ENCODE assay signal across 20 mouse cellular contexts in genomic region chr8:125887549-125887948, GRCm38 (mm10). TPM values are rescaled to one million over a fixed set of nuclear protein-coding genes. Genes with fewer than 3 reads are reported as not detected.
DNase-seq lines count a peak whose midpoint lies in the region; ATAC-seq and TF ChIP-seq lines count a peak whose summit lies in the region.
"Had no signal": no experiment of that assay in that cellular context is flagged by ENCODE, and none has a peak within 500 bp of the region (broad histone marks: within the 10 kb centered on the region; RNA-seq: fewer than 3 reads in every experiment).

No protein-coding gene starts in this region.

- no peak overlapping the region for H3K4me3 ChIP-seq in kidney, adult 2 months (ENCODE audit: insufficient read depth, low read depth, low read length)
- H3K4me3 ChIP-seq: embryonic facial prominence, embryonic 13.5 days; forebrain, embryonic 13.5 days; hindbrain, embryonic 12.5 days had no signal

- no peak overlapping the region for H3K27ac ChIP-seq in kidney, adult 2 months (ENCODE audit: insufficient read depth, low read depth, low read length)
- H3K27ac ChIP-seq: embryonic facial prominence, embryonic 13.5 days; forebrain, embryonic 13.5 days; hindbrain, embryonic 12.5 days had no signal

- TF ChIP-seq POLR2A in kidney, adult 2 months (IDR thresholded peaks at IDR 0.05; ENCODE audit: low read depth, low read length) = no peak

- DNase-seq in kidney, adult 2 months = peak; percentile 47
- no peak for DNase-seq in kidney, postnatal 14 days
- peak; percentile 13 to 57 for DNase-seq in kidney, postnatal 25 days
- DNase-seq in urinary bladder, postnatal 4 days (ENCODE audit: low spot score in 2 of 2) = no peak
- DNase-seq in retina, postnatal 1 day = no peak
- no peak for DNase-seq in cerebellum, postnatal 25 days
- DNase-seq: adrenal gland, adult 8-10 months; adrenal gland, postnatal 36 days; cerebellum, adult 11 months; cerebellum, adult 8-10 months; cerebellum, postnatal 14 days; forebrain, postnatal 0 days; gastrocnemius, postnatal 14 days; heart, postnatal 10 days; heart, postnatal 4 days had no signal

- no peaks in the 10 kb centered on the region for H3K36me3 ChIP-seq in kidney, adult 2 months (ENCODE audit: control insufficient read depth, insufficient read depth, low read length)
- H3K36me3 ChIP-seq: embryonic facial prominence, embryonic 13.5 days had no signal

- WGBS in kidney, adult 2 months = 48% methylated on average over 9 of the region's 9 CpGs

- H3K4me1 ChIP-seq in kidney, adult 2 months (ENCODE audit: control insufficient read depth, insufficient read depth, low read length) = no peaks in the 10 kb centered on the region
- H3K4me1 ChIP-seq: embryonic facial prominence, embryonic 13.5 days; forebrain, embryonic 13.5 days; hindbrain, embryonic 12.5 days had no signal

- no peak for TF ChIP-seq CTCF in kidney, adult 2 months (conservative IDR thresholded peaks at IDR 0.05; ENCODE audit: insufficient read depth, insufficient read length, low read depth, low read length)

- ATAC-seq in common myeloid progenitor, adult 5-6 weeks (replicated peaks; ENCODE audit: low read depth, poor library complexity, severe bottlenecking) = 0 out of 2 replicates have a peak, but pooled peaks have one; percentile 29
- 0 out of 2 replicates have a peak, but pooled peaks have one; percentile 26 for ATAC-seq in megakaryocyte progenitor cell, adult 5-6 weeks (replicated peaks; ENCODE audit: poor library complexity)
- ATAC-seq: forebrain, embryonic 13.5 days; forebrain, postnatal 0 days had no signal

- no peaks in the 10 kb centered on the region for H3K27me3 ChIP-seq in kidney, adult 2 months (replicated peaks; ENCODE audit: control insufficient read depth, insufficient read depth, low read length)
- H3K27me3 ChIP-seq: embryonic facial prominence, embryonic 13.5 days; forebrain, embryonic 13.5 days; hindbrain, embryonic 12.5 days had no signal

RNA-seq across cellular contexts. Expression of gene Pcnx2, which starts 10.6 kb away (rescaled TPM):
- 0.20 and 0.23 TPM in 2 replicates for polyA plus RNA-seq in kidney, adult 2 months (2012; rRNA removed)
- 0.15 TPM in 1 of 2 replicates, not detected in the other for total RNA-seq in common myeloid progenitor, adult 5-6 weeks (2017)
- total RNA-seq in megakaryocyte progenitor cell, adult 5-6 weeks (2015) = not detected in 2 replicates
- 0.03 TPM in 1 of 2 replicates, not detected in the other for total RNA-seq in megakaryocyte progenitor cell, adult 5-6 weeks (2017)

RNA-seq across cellular contexts. Expression of gene Map3k21, which starts 22.7 kb away (rescaled TPM):
- 4.4 and 5.0 TPM in 2 replicates for polyA plus RNA-seq in kidney, adult 2 months (2012; rRNA removed)
- total RNA-seq in common myeloid progenitor, adult 5-6 weeks (2017) = not detected in 2 replicates
- total RNA-seq in megakaryocyte progenitor cell, adult 5-6 weeks (2015) = not detected in 2 replicates
- total RNA-seq in megakaryocyte progenitor cell, adult 5-6 weeks (2017) = not detected in 2 replicates

Comparison
In these comparisons a context has a peak if more than half of its experiments do, and no peak if none do; other contexts are left out.
1. DNase-seq: peak in kidney, adult 2 months (single experiment) and kidney, postnatal 25 days (2 of 2); none in kidney, postnatal 14 days (single experiment), urinary bladder, postnatal 4 days (0 of 2), retina, postnatal 1 day (single experiment) and cerebellum, postnatal 25 days (0 of 2).